11 mouse cellular contexts compared by ENCODE assay signal in the genomic region with DNA sequence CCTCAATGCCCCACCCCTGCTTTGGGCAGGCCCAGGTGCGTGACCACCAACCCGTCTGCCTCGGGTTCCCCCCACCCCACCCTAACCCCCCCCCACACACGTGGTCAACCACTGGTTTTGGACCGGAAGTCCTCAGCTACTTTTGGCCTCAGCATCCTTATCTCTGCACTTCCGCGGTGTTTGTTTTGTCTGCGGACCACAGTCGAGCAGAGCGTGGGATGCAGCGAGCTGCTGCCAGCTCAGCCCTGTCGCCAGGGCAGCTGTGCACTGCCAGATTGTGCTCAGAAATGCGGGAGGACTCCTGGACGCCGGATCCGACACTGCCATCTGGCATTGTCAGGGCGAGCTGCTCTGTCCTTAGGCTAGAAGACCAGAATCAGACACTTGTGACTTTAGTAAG. TPM values are rescaled to one million over a fixed set of nuclear protein-coding genes. Genes with fewer than 3 reads are reported as not detected.
DNase-seq lines count a peak whose midpoint lies in the region; ATAC-seq lines count a peak whose summit lies in the region.
"Had no signal": no experiment of that assay in that cellular context is flagged by ENCODE, and none has a peak within 500 bp of the region (broad histone marks: within the 10 kb centered on the region; RNA-seq: fewer than 3 reads in every experiment).

No protein-coding gene starts in this region.

- 0 out of 2 replicates have a peak, but pooled peaks have one; percentile 35 for ATAC-seq in heart, embryonic 14.5 days (ENCODE audit: insufficient number of reproducible peaks, insufficient read depth, low FRiP score, low read depth)

- H3K27me3 ChIP-seq in heart, embryonic 14.5 days (ENCODE audit: control insufficient read depth, insufficient read depth, low read length), result no peaks in the 10 kb centered on the region
- H3K27me3 ChIP-seq: limb, embryonic 13.5 days had no signal

- H3K4me2 ChIP-seq in heart, embryonic 14.5 days (ENCODE audit: low read length), result peak overlapping the region; percentile 49
- H3K4me2 ChIP-seq: limb, embryonic 13.5 days had no signal

- peak; percentile 6 for DNase-seq in embryo, embryonic 10 days (ENCODE audit: low spot score)
- DNase-seq in embryo, embryonic 11 days, result no peak
- DNase-seq in 3134 (ENCODE audit: extremely low read depth, insufficient read length, low spot score), result peak; percentile 38
- DNase-seq in lung, postnatal 10 days, result peak; percentile 72
- no peak for DNase-seq in adrenal gland, adult 18-20 months (ENCODE audit: low spot score in 2 of 2)
- DNase-seq in urinary bladder, postnatal 10 days (ENCODE audit: low spot score), result no peak
- no peak for DNase-seq in spleen, adult 18-20 months

- peak overlapping the region; percentile 36; the same call in 1 of the 2 replicates for H3K9ac ChIP-seq in heart, embryonic 14.5 days (ENCODE audit: low read length)
- H3K9ac ChIP-seq: limb, embryonic 13.5 days had no signal

- WGBS in heart, embryonic 14.5 days, result 2% methylated on average over 17 of the region's 17 CpGs

- no peaks in the 10 kb centered on the region for H3K9me3 ChIP-seq in heart, embryonic 14.5 days (ENCODE audit: control insufficient read depth, low read length)
- H3K9me3 ChIP-seq: limb, embryonic 13.5 days had no signal

- H3K4me1 ChIP-seq in heart, embryonic 14.5 days (ENCODE audit: control insufficient read depth in 2 of 2, insufficient read depth in 2 of 2, low read length in 2 of 2), result peaks cover 6 to 13% of the 10 kb centered on the region in 2 experiments; a peak in 3 of 4 replicates
- H3K4me1 ChIP-seq: limb, embryonic 13.5 days had no signal

- H3K27ac ChIP-seq in heart, embryonic 14.5 days (replicated peaks in 1 of 2; ENCODE audit: control insufficient read depth in 1 of 2, insufficient read depth in 1 of 2, low read depth in 2 of 2, low read length in 2 of 2), result no peak overlapping the region
- H3K27ac ChIP-seq: limb, embryonic 13.5 days had no signal

- H3K4me3 ChIP-seq in heart, embryonic 14.5 days (ENCODE audit: control insufficient read depth in 1 of 2, insufficient read depth in 1 of 2, low read depth in 1 of 2, low read length in 2 of 2), result peak overlapping the region in 1 of 2 experiments; percentile 5; a peak in 1 of 4 replicates
- H3K4me3 ChIP-seq: limb, embryonic 13.5 days had no signal

- no peaks in the 10 kb centered on the region for H3K36me3 ChIP-seq in heart, embryonic 14.5 days (ENCODE audit: control insufficient read depth, insufficient read depth, low read length)
- H3K36me3 ChIP-seq: limb, embryonic 13.5 days had no signal

RNA-seq across cellular contexts. Expression of gene Cyb561, which starts 6.2 kb away (rescaled TPM):
- 4.7 and 5.5 TPM in 2 replicates for polyA plus RNA-seq in heart, embryonic 14.5 days (2014; fragmentation: Nextera tagmentation; extraction: Ambion mirVana)
- 100 to 1,000 TPM; 168 to 204 TPM for total RNA-seq in adrenal gland, adult 18-20 months (2021)

RNA-seq across cellular contexts. Expression of gene Ace, which starts 8.4 kb away (rescaled TPM):
- 1.5 and 2.0 TPM in 2 replicates for polyA plus RNA-seq in heart, embryonic 14.5 days (2014; fragmentation: Nextera tagmentation; extraction: Ambion mirVana)
- 10 to 100 TPM; 11.0 to 16.0 TPM for total RNA-seq in adrenal gland, adult 18-20 months (2021)

RNA-seq across cellular contexts. Expression of gene Ace3, which starts 35.1 kb away (rescaled TPM):
- polyA plus RNA-seq in heart, embryonic 14.5 days (2014; fragmentation: Nextera tagmentation; extraction: Ambion mirVana), result not detected in 2 replicates
- not detected for total RNA-seq in adrenal gland, adult 18-20 months (2021)
- polyA plus RNA-seq: embryonic facial prominence, embryonic 14.5 days; limb, embryonic 13.5 days; small intestine, adult 2 months had no signal

RNA-seq across cellular contexts. Expression of gene Kcnh6, which starts 48.6 kb away (rescaled TPM):
- polyA plus RNA-seq in heart, embryonic 14.5 days (2014; fragmentation: Nextera tagmentation; extraction: Ambion mirVana), result 0.20 and 0.26 TPM in 2 replicates
- total RNA-seq in adrenal gland, adult 18-20 months (2021), result under 1 TPM in 1 of 2 experiments, not detected in 1; 0.29 TPM

Comparison
In these comparisons a context has a peak if more than half of its experiments do, and no peak if none do; other contexts are left out.
1. DNase-seq: peak in embryo, embryonic 10 days (single experiment), 3134 (single experiment) and lung, postnatal 10 days (single experiment); none in embryo, embryonic 11 days (single experiment), adrenal gland, adult 18-20 months (0 of 2), urinary bladder, postnatal 10 days (single experiment) and spleen, adult 18-20 months (0 of 2).